Mouse (Mus musculus): ENCODE data around the gene Exosc10. TPM values are rescaled to one million over a fixed set of nuclear protein-coding genes. Genes with fewer than 3 reads are reported as not detected.

Gene Exosc10
- polyA plus RNA-seq, 1 experiment from 2014 or later, result 81.9 TPM

- Histone ChIP-seq H3K9ac (replicated peaks) (no peak overlapping the region), H3K4me3 (replicated peaks) (no peak overlapping the region), H3K27me3 (replicated peaks) (no peaks in the 10 kb centered on the region), H3K27ac (replicated peaks) (no peak overlapping the region), H3K36me3 (peaks cover 40% of the 10 kb centered on the region), H3K4me2 (no peak overlapping the region), H3K9me3 (replicated peaks) (no peaks in the 10 kb centered on the region), H3K4me1 (no peaks in the 10 kb centered on the region)
- WGBS, result 95% methylated on average over 12 of the region's 12 CpGs
- no peak for ATAC-seq (ENCODE audit: low FRiP score)
These were observed 40.6 kb downstream of the Exosc10 start for GRCm38 (mm10) chr4:148598826-148599225.

GRCm38 (mm10) chr4:148600316-148600715 lies 42.1 kb downstream of the Exosc10 start:
- no peaks in the 10 kb centered on the region for H3K27me3 ChIP-seq (replicated peaks)
- H3K9me3 ChIP-seq (replicated peaks), result no peaks in the 10 kb centered on the region
- no peak overlapping the region for H3K27ac ChIP-seq (replicated peaks)
- H3K36me3 ChIP-seq, result peaks cover 25% of the 10 kb centered on the region
- ATAC-seq (ENCODE audit: low FRiP score), result no peak
- H3K9ac ChIP-seq (replicated peaks), result no peak overlapping the region
- H3K4me3 ChIP-seq (replicated peaks), result no peak overlapping the region
- H3K4me1 ChIP-seq, result no peaks in the 10 kb centered on the region
- no peak overlapping the region for H3K4me2 ChIP-seq
- WGBS, result 89% methylated on average over 4 of the region's 4 CpGs

GRCm38 (mm10) chr4:148601871-148602270 lies 43.6 kb downstream of the Exosc10 start:
- Histone ChIP-seq H3K27me3 (replicated peaks) (no peaks in the 10 kb centered on the region), H3K4me3 (replicated peaks) (no peak overlapping the region), H3K4me1 (no peaks in the 10 kb centered on the region), H3K36me3 (peaks cover 11% of the 10 kb centered on the region), H3K9me3 (replicated peaks) (no peaks in the 10 kb centered on the region), H3K9ac (replicated peaks) (no peak overlapping the region), H3K4me2 (no peak overlapping the region), H3K27ac (replicated peaks) (no peak overlapping the region)
- 91% methylated on average over 4 of the region's 4 CpGs for WGBS
- ATAC-seq (ENCODE audit: low FRiP score), result no peak

- 94% methylated on average over 14 of the region's 14 CpGs for WGBS
- Histone ChIP-seq H3K36me3 (peaks cover 11% of the 10 kb centered on the region; the same call in 1 of the 2 replicates), H3K4me3 (replicated peaks) (no peak within 1 kb of the TSS), H3K9me3 (replicated peaks) (no peaks in the 10 kb centered on the region), H3K4me2 (no peak within 1 kb of the TSS), H3K27ac (replicated peaks) (no peak within 1 kb of the TSS), H3K9ac (replicated peaks) (no peak within 1 kb of the TSS), H3K27me3 (replicated peaks) (no peaks in the 10 kb centered on the region), H3K4me1 (no peaks in the 10 kb centered on the region)
- no peak for ATAC-seq (ENCODE audit: low FRiP score)
These were observed 44.3 kb downstream of the Exosc10 start, which contains the start of gene Masp2 for GRCm38 (mm10) chr4:148602357-148603120. Gene Masp2 (plus strand): TSS chr4:148602554.

- 73% methylated on average over 10 of the region's 10 CpGs for WGBS
These were observed 45.3 kb downstream of the Exosc10 start for GRCm38 (mm10) chr4:148603376-148604139.

GRCm38 (mm10) chr4:148604141-148604540 lies 45.9 kb downstream of the Exosc10 start:
- Histone ChIP-seq H3K4me2 (no peak overlapping the region), H3K36me3 (0 out of 2 replicates have a peak, but pooled peaks cover 6% of the 10 kb centered on the region), H3K27me3 (replicated peaks) (no peaks in the 10 kb centered on the region), H3K4me3 (replicated peaks) (no peak overlapping the region), H3K9ac (replicated peaks) (no peak overlapping the region), H3K9me3 (replicated peaks) (no peaks in the 10 kb centered on the region), H3K27ac (replicated peaks) (no peak overlapping the region), H3K4me1 (no peaks in the 10 kb centered on the region)
- ATAC-seq (ENCODE audit: low FRiP score), result no peak
- WGBS, result 78% methylated on average over 7 of the region's 7 CpGs

More at GRCm38 (mm10) chr4:148603376-148604139, 45.3 kb downstream of the Exosc10 start:
- no peaks in the 10 kb centered on the region for H3K4me1 ChIP-seq
- 0 out of 2 replicates have a peak, but pooled peaks cover 6% of the 10 kb centered on the region for H3K36me3 ChIP-seq
- H3K9ac ChIP-seq (replicated peaks), result no peak overlapping the region
- H3K27ac ChIP-seq (replicated peaks), result no peak overlapping the region
- ATAC-seq (ENCODE audit: low FRiP score), result no peak
- H3K4me3 ChIP-seq (replicated peaks), result no peak overlapping the region
- no peaks in the 10 kb centered on the region for H3K9me3 ChIP-seq (replicated peaks)
- no peak overlapping the region for H3K4me2 ChIP-seq
- no peaks in the 10 kb centered on the region for H3K27me3 ChIP-seq (replicated peaks)

- Histone ChIP-seq H3K36me3 (0 out of 2 replicates have a peak, but pooled peaks cover 7% of the 10 kb centered on the region), H3K4me2 (no peak overlapping the region), H3K4me1 (no peaks in the 10 kb centered on the region), H3K9ac (replicated peaks) (no peak overlapping the region), H3K27me3 (replicated peaks) (no peaks in the 10 kb centered on the region), H3K9me3 (replicated peaks) (no peaks in the 10 kb centered on the region), H3K4me3 (replicated peaks) (no peak overlapping the region), H3K27ac (replicated peaks) (no peak overlapping the region)
- no peak for ATAC-seq (ENCODE audit: low FRiP score)
- WGBS, result over 99% methylated on average over 3 of the region's 3 CpGs
These were observed 46.4 kb downstream of the Exosc10 start for GRCm38 (mm10) chr4:148604541-148605165.

- H3K9ac ChIP-seq (replicated peaks), result no peak overlapping the region
- no peaks in the 10 kb centered on the region for H3K27me3 ChIP-seq (replicated peaks)
- 25% methylated on average over 5 of the region's 5 CpGs for WGBS
- H3K9me3 ChIP-seq (replicated peaks), result no peaks in the 10 kb centered on the region
- no peak overlapping the region for H3K4me3 ChIP-seq (replicated peaks)
- H3K27ac ChIP-seq (replicated peaks), result no peak overlapping the region
- no peak for ATAC-seq (ENCODE audit: low FRiP score)
- 0 out of 2 replicates have a peak, but pooled peaks cover 15% of the 10 kb centered on the region for H3K36me3 ChIP-seq
- peaks cover 3% of the 10 kb centered on the region for H3K4me1 ChIP-seq
- H3K4me2 ChIP-seq, result no peak overlapping the region
These were observed 49.5 kb downstream of the Exosc10 start for GRCm38 (mm10) chr4:148607758-148608157.

- Histone ChIP-seq H3K9me3 (replicated peaks) (no peaks in the 10 kb centered on the region), H3K4me3 (replicated peaks) (no peak overlapping the region), H3K36me3 (peaks cover 21% of the 10 kb centered on the region), H3K4me1 (peaks cover 16% of the 10 kb centered on the region), H3K4me2 (no peak overlapping the region), H3K9ac (replicated peaks) (no peak overlapping the region), H3K27ac (replicated peaks) (no peak overlapping the region), H3K27me3 (replicated peaks) (no peaks in the 10 kb centered on the region)
- 81% methylated on average over 5 of the region's 5 CpGs for WGBS
- ATAC-seq (ENCODE audit: low FRiP score), result no peak
These were observed 51.6 kb downstream of the Exosc10 start for GRCm38 (mm10) chr4:148609805-148610204.

- H3K27me3 ChIP-seq (replicated peaks), result no peaks in the 10 kb centered on the region
- no peak overlapping the region for H3K4me3 ChIP-seq (replicated peaks)
- peaks cover 24% of the 10 kb centered on the region for H3K36me3 ChIP-seq
- H3K27ac ChIP-seq (replicated peaks), result no peak overlapping the region
- no peak for ATAC-seq (ENCODE audit: low FRiP score)
- H3K4me1 ChIP-seq, result peaks cover 16% of the 10 kb centered on the region
- no peak overlapping the region for H3K4me2 ChIP-seq
- H3K9ac ChIP-seq (replicated peaks), result no peak overlapping the region
- H3K9me3 ChIP-seq (replicated peaks), result no peaks in the 10 kb centered on the region
- 64% methylated on average over 5 of the region's 5 CpGs for WGBS
These were observed 52.6 kb downstream of the Exosc10 start for GRCm38 (mm10) chr4:148610631-148611364.

GRCm38 (mm10) chr4:148612557-148612956 lies 54.3 kb downstream of the Exosc10 start:
- H3K4me3 ChIP-seq (replicated peaks), result no peak overlapping the region
- H3K4me2 ChIP-seq, result no peak overlapping the region
- peaks cover 31% of the 10 kb centered on the region for H3K36me3 ChIP-seq
- no peak overlapping the region for H3K9ac ChIP-seq (replicated peaks)
- peak overlapping the region; percentile 51; the same call in 1 of the 2 replicates for H3K27ac ChIP-seq (replicated peaks)
- peaks cover 16% of the 10 kb centered on the region for H3K4me1 ChIP-seq
- no peaks in the 10 kb centered on the region for H3K27me3 ChIP-seq (replicated peaks)
- WGBS, result 14% methylated on average over 4 of the region's 4 CpGs
- H3K9me3 ChIP-seq (replicated peaks), result no peaks in the 10 kb centered on the region
- peak; percentile 61 for ATAC-seq (ENCODE audit: low FRiP score)

Data from neural tube, embryonic 15.5 days (tissue).